Mouse (Mus musculus): ENCODE data around the gene Stx3.

The Stx3 gene

DNA sequence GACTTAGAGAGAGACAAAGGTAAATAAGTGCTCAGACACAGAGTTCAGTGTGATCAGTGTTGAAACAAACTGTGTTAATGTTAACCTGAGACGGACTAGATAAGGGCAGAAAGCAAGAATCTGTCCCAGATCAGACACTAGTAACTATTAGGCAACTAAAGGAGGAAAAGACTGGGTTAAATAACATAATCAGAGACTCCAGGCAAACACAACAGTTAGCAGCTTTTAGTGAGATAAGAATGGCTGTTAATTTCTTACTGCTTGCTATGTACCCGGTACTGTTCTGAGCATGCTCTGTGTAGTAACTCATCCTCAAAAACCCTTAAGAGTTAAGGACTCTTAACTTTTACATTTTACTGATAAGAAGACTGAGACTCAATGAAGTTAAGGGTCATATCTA, 93.3 kb downstream of the Stx3 start:
- no peak for DNase-seq (ENCODE audit: low spot score)
